Mouse (Mus musculus) layer of hippocampus, adult 9-11 months (tissue): ENCODE data around the gene Rabl3.

Experiments
- DNase-seq: peaks from one replicate; pipeline ENCODE4 v3.0.0; 2022

The Rabl3 gene

GRCm38 (mm10) chr16:37599326-37599725, 59.6 kb downstream of the Rabl3 start:
- DNase-seq = no peak

GRCm38 (mm10) chr16:37603431-37603830, 63.7 kb downstream of the Rabl3 start:
- no peak for DNase-seq

DNA sequence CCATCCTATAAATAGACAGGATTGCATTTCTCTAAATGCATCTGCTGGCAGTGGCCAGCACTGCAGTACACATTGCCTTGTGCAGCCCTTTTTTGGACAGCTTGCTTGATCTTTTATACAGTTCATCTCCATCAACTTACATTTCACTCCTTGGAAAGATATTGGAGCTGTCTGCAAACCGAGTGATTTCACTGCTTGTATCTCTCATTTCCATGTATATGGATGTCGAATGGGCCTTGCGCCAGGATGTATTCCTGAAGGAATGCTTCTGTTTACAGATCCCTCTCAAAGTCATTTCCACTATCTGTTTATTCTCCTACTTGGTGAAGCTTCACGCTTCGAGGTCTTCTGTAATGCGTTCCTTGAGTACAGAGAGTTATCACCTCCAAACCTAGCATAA, 64.6 kb downstream of the Rabl3 start:
- no peak for DNase-seq

DNA sequence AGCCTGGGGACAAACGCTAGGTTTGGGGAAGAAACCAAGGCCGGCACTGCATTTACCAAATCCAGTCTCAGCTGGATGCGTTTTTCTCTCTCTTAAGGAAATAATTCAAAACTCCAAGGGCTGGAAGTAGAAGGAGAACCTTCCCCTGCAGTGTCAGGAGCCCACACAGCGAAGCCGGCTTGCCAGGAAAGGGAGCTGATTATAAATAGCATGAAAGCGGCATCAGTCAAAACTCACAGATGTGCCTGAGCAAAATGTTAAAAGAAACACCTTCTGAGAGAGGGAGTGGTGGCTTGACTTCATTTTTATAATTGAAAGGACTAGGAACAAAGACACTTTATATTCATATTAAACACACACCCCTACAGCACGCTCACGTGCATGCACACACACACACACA, 70.6 kb downstream of the Rabl3 start:
- DNase-seq = no peak

DNA sequence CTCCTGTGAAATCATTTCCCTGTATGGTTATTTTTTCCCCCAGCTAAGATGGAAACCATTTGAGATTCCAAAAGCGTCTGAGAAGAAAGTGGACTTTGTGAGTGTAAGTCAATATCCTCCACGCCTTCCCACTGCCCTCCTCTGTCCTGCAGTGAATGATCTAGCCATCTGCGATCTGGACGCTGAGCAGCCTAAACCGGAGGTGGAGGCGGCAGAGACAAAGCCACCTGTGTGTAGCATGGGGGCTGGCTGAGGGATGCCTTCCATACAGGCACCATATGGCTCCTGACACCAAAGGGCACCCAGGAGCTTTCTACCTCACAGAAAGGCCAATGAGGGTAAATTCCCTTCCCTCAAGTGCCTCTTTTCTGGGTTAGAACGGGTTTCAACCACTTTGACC, 71.4 kb downstream of the Rabl3 start:
- no peak for DNase-seq

DNA sequence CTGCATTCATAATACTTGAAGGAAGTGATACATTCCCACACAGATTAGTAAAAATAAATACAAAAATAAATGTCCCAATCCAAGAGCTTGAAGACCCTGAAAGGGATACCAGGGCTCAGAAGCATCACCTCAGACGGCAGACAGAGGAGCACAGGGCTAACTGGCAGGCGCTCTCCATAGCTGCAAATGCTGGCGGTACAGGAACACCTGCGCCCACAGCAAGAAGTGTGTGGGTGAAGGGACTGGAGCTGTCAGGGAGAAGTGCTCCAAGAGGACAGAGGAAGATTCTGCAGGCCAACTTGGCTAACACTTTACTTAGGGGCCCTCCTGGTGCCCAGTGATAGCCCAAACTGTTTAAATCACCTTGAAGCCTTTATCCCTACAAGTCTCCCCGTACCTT, 72.3 kb downstream of the Rabl3 start:
- DNase-seq = no peak

DNA sequence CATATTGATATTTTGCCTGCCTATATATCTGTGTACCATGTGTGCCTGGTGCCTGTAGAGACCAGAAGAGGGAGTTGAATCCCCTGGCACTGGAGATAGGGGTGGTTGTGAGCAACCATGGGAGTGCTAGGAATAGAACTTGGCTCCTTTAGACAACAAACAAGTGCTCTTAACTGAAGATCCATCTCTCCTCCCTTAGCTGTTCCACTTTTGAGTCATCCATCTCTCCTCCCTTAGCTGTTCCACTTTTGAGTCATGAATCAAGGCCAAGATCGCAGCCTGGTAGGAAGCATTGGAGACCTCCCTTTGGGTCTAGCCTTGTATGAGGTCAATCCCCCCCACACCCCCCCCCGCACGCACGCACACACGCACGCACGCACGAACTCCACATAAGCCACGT, 74.9 kb downstream of the Rabl3 start:
- DNase-seq = no peak

DNA sequence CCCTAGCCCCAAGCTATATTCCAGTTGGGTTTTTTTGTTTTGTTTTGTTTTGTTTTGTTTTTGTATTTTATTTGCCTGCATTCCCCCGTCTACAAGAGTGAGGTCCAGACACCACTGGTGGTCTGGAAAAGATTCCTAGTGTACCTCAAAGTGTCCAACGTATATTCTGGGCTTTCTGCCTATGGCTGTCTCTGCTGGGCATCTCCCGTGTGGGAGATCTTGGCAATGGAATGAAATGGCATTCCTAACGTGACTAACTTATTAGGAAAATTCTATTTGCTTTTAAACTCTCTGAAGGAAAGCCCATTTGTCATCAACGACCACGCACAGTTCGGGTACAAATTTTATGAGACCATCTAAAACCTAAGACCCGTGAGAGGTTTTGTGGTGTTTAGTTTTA, 75.7 kb downstream of the Rabl3 start:
- no peak for DNase-seq

GRCm38 (mm10) chr16:37616104-37616503, 76.4 kb downstream of the Rabl3 start:
- DNase-seq = no peak

- DNase-seq = peak; percentile 81
These were observed 78.0 kb downstream of the Rabl3 start for GRCm38 (mm10) chr16:37617695-37618094.
